Mouse (Mus musculus) brain, adult 2 months (tissue): ENCODE data around the gene Synpr.
A peak's percentile ranks its signal among the peaks of the same experiment; 100 is the strongest.

Experiments
- DNase-seq: peaks from one replicate; pipeline ENCODE4 v3.0.0; 2011; ENCODE audit warnings: low read depth, low spot score

The Synpr gene

DNA sequence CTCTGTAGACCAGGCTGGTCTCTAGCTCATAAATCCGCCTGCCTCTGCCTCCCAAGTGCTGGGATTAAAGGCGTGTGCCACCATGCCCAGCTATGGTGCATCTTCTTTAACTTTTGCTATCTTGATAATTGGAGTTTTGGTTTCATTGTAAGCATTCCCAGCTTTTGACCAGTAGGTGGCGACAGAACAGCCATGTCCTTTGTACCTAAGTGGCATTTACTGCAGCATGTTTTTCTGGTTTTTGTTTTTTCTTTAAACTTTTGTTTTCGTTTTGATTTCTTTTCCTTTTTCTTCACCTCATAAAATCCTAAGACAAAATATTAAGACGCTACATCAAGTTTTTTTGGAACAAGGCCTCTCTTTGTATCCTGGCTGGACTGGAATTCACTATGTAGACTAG, 69.6 kb downstream of the Synpr start:
- peak; percentile 80 for DNase-seq

DNA sequence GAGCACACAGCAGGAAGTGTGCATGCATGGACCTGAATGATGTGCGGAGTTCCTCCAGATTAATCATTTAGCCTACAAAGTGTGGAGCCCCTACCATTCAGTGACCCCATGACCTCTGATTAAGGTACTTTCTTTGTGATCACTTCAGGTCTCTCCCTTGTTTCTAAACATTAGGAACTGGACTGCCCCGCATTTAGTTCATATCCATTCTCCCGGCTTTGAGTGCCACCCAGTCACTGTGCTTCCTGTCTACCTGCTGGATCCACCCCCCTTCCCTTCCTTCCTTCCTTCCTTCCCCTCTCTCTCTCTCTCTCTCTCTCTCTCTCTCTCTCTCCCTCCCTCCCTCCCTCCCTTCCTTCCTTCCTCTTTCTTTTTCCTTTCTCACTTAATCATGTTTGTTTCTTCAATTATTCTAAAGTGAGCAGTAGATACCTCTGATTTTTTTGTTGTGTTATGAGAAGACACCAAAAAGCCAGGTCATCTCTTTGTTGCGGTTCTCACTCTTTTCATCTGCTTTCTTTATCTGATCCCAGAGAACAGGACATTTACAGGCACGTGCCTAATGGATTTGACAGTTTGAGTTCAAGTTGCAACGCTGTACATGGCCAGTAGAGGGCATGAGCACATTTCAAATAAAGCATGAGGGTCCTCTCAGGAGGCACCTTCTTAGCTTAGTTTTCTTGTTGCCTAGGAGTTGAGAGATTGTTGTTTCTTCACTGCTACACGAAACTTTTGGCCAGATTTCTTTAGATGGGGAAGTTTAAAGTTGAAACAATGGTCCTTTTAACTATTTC, 71.2 kb downstream of the Synpr start:
- DNase-seq: peak; percentile 94

DNA sequence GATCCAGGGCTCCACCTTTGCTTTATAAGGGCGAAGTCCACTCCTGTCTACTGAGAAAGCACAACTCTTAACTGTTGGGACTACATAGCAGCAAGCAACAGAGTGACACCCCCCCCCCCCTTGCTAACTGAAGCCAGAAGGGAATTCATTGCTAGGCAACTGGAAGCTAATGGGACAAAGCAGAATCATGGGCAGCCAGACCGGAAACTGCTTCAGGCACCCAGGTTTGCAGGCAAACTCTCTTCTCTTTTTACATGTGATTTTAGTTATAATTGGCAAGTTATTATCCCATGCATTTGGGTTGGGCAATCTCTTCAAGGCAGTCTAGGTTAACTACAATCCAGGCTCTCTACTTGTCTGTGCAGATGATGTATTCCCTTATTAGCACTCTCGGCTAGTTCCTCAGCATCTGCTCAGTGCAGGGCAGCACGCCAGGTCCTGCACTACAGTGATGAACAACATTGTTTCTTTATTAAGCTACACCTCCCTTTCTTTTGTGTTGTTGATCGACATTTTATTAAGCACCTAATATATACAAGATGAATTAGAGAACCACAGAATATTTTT, 72.6 kb downstream of the Synpr start:
- DNase-seq: peak; percentile 26

DNA sequence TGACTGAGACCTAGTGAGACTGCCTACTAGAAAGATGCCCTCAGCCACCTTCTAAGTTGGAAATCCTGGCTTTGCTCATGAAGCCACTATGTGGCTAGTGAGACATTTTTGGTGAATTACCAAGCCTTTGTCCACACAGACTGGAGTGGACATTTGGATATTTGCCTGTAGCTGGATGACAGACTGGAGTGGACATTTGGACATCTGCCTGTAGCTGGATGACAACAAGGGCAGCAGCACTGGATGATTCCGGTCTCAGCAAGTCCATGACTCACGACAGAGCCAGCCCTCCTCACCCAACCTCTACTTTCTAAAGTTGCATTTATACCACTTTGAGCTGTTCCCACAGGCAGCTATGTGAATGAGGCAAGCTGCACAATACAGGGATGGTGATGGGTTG, 73.5 kb downstream of the Synpr start:
- DNase-seq: peak; percentile 87

DNA sequence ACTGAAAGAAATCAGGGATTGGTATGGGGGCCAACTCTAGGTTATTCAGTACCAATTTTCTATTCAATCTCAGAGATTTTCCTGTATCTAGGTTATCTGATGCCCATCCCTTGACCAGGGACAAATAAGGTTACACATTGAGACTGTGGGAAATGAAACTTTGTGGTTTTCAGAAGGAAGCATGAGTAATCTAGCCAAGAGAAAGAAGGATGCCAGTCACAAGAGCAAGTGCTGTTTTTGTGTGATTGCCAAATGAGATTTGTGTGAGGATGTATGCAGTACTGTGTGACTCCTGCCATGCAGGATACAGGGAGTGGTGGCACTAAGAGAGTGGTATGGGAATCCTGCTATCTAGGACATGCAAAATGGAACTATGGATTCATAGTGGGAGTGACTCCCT, 76.6 kb downstream of the Synpr start:
- peak; percentile 20 for DNase-seq

DNA sequence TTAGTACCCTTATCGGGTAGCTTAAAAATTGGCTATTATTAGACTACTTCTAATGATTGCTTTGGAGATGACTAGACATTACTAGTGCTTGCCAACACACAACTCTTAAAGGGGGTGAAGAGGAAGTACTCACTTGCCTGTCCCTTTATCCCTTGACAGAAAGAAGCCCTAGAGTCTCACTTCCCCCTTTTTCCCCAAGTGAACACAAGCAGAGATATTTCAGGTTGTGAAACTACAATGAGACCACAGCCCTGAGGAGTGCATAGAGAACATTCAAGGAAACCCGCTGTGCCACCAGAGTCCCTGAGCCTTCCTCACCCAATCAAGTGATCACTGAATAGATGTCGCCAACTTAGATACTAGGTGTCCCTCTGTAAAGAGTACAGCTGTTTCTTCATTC, 77.1 kb downstream of the Synpr start:
- peak; percentile 41 for DNase-seq

DNA sequence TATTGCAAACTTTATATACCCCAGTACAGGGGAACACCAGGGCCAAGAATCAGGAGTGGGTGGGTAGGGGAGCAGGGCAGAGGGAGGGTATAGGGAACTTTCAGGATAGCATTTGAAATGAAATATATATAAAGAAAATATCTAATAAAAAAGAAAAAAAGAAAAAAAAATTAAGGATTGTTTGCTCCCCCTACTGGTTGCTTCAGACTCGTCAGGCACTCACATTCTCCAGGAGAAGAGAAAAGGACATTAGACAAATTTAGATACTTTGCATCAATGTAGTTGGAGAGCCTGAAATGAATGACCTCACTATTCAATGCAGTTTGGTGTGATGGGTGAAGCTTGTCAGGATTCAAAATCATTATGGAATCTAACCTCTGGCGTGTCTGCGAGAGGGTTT, 83.7 kb downstream of the Synpr start:
- no peak for DNase-seq

DNA sequence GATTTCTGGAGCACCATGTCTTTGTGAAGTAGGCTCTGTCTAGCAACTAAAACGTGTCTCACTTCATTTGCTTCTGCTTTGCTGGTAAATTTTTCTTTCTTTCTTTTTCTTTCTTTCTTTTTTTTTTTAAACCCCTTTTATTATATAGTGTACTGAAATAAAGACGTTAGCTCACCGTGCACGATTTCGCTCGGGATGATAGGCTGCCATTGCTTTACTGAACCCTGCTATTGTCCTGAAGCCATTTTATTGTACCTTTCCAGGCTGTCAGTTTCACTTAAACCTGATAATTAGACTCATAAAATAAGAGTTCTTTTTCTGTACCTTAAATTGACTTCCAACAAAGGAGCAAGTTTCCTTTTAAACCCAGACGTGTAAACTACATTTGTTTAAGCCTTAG, 104.5 kb downstream of the Synpr start:
- peak; percentile 32 for DNase-seq

DNA sequence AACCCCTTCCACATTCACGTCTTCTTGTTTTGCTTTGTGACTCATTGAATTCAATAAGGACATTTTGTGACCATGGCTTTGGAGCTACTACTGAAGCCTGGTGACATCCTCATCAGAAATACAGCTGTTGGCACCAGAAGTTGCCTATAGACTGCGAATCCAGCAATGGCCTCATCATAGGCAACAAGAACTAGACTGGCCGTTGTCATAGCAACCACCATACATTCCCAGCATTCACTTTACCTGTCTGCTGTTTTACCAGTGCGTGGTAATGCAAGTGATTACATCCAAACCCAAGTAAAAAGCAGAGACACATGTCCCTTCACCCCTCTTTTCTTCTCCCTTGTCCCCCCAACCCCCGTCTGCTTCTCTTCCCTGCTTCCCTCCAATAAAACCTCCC, 105.4 kb downstream of the Synpr start:
- no peak for DNase-seq

DNA sequence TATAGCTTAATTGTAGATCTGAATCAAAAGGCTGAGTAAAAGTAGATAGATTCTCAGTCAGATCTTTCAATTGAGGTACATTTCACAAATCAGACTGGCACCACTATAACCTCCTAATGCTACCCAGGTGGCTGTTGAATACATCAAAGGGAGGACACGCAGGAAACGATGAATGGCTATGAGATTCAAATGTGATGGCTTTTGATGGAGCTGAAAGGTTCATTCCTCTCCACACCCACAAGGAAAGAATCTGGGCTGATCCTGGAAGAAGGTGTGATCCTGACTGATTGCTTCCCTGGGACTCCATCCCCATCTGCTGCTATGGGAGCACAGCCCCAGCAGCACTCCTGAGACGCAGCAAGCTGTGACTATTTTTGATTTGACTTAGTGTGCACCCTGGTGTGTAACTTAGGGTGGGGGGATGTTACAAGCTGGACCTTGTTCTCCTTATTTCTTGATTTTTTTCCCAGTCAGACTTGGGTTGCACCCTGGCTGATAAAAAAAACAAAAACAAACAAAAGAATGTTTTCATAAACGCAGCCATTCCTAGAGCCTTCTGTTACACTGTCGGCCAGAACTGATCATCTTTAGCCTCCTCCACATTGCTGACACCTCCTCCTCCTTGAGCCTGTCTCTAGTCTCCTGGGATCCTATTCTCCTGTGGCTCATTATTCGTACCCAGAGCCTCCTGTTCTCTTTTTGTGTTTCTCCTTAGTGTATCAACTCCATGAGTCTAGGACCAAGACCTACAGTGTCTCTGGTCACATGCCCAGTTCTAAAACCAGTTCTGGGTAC, 114.8 kb downstream of the Synpr start:
- peak; percentile 55 for DNase-seq

DNA sequence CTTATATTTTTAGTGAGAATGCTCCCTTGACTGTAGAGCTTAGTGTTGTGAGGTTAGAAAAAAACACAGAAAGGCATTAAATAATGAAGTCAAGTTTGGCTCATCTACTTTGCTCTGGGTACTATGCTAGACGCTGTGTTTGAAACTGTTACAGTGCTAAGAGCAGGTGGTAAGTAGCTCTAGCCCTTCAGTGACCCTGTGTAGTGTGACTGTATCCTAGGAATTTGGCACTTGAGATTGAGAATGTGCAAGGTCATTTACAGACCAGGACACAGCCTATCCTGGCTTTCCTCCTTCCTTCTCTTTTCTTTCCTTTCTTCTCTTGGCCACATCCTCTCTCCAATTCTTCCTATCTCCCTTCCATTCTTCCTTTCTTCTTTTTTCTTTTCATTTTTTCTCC, 127.1 kb downstream of the Synpr start:
- DNase-seq: no peak

DNA sequence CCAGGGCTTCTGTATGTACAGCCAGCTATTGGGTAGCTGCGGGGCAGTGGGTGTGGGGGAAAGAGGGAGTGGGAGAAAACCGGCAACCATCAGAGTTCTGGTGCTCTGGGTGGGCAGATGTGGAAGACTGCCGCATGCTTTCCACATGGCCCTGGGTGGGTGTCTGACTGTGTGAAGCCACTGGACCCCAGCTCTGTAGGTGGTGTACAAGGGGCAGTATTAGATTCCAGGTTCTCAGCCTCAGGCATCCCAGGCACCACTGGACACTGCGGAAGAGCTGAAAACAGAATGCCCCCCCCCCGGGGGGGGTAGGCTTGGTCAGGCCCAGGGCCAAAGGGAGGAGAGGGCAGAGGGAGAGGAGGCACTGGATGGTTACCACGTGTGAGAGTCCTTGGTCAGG, 156.1 kb downstream of the Synpr start:
- no peak for DNase-seq

DNA sequence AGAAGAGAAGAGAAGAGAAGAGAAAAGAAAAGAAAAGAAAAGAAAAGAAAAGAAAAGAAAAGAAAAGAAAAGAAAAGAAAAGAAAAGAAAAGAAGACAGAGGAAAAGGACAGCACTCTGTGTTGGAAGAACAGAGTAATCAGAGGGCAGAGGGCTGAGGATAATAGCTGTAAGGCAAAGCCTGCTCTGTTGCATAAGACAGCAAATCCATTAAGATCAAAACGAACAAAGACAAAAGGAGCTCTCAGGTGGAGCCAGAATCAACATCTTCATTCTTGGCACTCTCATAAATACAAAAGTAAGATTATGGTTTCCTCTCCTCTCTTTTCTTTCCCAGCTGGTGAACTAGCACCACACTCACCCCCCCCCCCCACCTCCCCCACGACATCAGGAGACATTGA, 160.3 kb downstream of the Synpr start:
- DNase-seq: no peak

DNA sequence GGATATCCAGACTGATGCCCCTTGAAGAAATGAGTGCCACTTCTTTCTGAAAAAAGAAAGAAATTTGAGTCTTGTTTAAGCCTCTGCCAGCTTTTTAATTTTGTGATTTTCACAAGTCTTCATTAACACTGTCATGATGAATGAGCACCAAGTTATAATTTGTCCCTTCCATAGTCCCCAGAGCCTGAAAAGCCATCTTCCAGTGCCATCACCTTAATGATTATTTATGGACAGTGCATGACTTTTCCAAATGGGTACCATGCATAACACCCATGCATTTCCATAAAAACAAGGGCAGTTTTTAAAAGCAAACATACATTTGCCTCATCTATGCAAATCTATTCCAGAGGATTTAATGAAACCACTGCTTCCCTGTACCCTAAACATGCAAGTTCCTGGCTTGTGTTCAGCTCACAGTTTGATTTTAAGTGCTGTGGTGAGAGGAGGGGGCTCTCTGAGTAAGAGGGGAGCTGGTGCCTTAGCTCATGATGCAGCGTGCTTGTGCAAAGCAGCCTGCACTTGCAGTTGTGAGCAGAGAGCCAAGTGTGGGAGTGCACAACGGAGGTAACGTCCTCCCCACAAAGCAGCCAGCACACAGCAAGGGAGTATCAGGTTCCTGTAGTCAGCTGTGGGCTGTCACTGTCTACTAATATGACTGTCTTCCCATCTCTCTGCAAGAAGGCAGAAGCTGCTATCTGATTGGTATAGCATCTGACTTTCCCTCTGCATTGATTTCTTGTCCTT, 169.1 kb downstream of the Synpr start:
- peak; percentile 72 for DNase-seq

DNA sequence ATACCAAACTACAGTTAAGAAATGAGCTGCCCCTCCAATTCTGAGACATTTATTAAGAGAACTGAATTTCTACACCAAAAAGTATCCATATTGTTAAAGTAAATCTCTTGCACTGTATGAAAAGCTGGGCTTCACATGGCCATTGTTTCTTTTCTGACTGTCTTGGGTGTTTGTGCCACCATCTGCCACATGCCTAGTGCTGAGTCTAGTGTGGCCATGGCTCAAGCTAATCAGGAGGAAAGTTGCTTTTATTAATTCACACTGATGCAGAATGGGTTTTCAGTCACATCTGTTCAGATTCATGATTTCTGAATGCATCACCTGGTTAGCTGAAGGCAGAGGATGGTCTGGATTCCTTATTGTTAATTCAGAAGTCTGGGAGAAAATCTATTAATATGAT, 170.4 kb downstream of the Synpr start:
- no peak for DNase-seq

DNA sequence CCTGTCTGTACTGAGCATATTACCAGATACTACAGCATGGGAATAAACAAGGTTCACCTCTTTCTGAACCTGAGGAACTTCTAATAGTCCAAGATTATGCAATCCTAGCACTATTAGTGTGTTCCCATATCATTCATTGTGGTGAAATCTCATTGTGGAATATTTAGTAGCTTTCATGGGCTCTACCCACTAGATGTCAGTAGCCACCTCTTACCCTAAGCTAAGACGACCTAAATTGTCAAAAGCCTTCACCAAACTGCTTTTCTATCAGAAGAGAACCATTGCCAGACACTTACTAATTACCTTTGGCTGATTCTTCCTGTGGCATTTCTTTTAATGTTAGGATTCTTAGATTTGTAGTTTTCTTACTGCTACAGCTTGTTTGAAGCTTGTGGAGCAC, 174.8 kb downstream of the Synpr start:
- DNase-seq: peak; percentile 69

DNA sequence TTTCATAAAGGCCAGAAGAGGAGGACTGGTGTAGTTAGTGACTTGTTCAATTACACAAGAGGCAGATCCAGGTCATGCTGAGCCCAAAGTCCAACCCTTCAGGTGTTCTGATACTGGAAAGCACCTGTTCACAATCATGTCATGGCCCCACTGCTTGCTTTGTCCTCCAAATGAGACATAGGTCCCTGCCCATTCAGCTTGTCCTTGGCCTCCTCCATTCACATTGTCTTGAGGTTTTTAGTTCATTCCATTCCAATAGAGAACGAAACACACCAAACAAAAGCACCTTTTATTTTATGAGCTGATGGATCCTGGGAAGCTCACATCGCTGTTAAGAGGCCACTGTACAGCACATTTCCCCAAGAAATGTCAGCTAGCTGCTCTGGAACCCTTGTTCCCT, 184.6 kb downstream of the Synpr start:
- no peak for DNase-seq

DNA sequence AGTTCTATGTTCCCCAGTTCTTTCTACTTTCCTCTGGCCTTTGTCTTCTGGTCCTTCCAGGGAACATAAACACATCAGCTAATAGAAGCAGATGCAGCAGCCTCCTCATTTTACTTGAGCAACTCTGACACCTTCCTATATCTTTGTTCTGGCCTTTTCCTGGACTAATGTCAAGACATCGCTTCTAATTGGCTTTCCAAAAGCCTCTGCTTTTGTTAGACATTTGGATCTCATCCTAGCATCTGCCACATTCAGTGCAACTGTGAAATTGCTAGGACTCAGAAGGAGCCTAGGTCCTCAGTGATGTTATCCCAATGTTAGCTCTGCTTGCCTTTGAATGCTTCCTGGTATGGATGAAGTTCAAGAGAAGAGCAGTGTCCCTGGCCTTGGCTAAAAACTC, 193.2 kb downstream of the Synpr start:
- DNase-seq: no peak

DNA sequence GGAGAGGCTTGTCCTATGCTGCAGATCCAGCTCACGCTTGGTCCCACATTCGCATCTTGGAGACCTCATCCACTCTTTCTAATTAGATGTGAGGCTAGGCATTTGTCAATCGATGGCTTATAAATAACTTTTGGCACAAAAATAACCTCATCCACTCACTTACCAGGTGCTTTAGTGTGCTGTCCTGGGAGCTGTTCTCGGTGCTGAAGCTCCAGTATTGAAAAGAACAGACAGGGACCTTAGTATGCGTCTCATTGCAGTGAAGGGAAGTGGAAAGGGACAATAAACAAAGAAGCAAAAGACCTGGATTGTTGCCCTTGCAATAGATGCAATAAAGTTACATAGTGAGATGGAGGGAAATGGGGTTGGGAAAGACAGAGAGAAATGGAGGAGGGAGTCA, 220.8 kb downstream of the Synpr start:
- DNase-seq: no peak

DNA sequence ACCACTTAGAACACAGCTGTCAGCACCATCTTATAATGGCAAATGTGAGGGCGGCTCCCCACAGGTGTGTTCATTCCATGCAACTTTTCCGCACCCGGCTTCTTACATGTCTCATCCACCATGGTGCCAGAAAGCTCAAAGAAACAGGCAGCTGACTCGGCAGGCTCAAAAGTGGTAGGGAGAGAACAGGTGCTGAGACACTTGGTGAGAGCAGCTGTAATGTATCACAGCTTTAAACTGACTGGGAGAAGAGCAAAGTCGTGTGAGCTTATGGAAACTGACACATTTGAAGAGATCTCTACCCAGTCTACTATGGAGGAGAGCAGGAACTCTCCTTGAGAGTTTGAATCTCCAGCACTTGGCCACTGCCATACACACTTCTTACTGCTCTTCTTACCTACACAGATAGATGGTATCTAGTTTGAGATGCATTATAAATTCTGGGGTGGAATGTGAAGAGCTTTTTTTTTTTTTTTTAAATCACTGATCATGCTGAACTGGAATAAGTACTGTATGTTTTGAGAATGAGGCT, 234.1 kb downstream of the Synpr start:
- DNase-seq: peak; percentile 44

DNA sequence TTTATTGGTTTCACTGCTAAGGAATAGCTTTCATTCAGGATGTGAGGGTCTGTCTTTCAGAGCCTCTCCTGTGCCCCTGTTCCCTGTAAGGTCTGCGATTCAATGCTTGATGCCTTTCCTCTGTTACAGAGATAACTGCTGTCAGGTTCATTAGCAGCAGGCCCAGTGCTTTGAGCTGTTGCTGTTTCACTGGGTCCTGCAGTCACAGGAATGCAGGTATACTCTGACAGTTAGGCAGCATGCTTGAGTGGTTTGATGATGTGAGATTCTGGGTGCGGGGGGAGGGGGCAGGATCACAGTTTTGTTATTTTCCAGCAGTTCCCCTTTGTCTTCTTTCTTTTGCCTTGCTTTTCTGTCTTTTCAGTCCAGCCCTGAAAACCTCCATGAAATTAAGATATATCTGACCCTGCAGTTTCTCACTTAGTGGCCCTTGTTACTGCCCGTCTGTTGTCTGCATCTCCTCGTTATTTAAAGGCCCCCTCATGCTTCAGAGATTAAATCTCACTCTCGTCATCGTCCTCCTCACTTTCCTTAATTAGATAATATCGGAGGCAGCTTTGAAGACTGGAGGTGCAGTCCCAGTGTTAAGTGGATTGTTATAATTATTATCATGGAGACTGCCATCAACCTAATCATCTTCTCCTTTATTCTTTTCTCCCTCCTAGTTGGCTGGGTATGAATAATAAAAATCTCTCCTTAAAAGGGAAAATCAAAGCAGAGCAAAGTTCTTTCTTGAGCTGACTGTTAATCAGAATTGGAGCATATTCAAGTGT, 234.8 kb downstream of the Synpr start:
- DNase-seq: peak; percentile 27
